Mouse (Mus musculus) fat pad, adult 2 months (tissue): ENCODE data around the gene Eaf2.
"Not testable (repeated sequence)": the region's sequence is repeated elsewhere in the genome, so short reads cannot be mapped to it uniquely, and the experiment has no call there.

Experiments
- DNase-seq: peaks from one replicate; pipeline ENCODE4 v3.0.0-alpha.2; 2011; ENCODE audit warnings: low read depth, low spot score; ENCODE audit errors: extremely low read depth

The Eaf2 gene

DNA sequence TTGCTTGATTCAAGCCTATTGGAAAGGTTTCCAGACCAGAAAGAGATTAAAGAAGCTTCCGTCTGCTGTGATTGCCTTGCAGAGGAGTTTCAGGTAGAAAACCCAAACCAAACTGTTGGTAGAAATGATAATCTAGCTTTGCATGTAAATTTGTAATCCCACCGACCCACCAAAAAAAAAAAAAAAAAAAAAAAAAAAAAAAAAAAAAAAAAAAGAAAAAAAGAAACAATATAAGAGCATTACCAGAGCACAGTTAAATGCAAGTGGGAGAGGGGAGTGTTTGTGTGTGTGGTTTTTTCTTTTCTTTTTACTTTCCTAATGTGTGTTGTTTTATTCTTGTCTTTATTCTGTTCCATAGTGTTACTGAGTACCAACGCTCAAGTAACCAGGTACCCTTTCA is 23.6 kb downstream of the Eaf2 start:
- DNase-seq: no peak

DNA sequence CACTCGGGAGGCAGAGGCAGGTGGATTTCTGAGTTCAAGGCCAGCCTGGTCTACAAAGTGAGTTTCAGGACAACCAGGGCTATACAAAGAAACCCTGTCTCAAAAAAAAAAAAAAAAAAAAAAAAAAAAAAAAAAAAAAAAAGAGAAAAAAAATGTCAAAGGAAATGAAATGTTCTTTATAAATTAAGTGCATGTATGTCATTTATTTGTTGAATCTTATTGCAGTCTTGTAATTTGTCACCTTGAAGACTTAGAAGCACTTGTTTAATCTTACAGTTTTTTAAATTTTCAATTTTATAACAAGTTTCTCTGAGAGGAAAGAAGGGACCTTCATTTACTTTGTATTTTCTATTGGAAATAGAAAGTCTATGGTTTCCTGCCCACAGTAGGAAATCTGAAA is 27.9 kb downstream of the Eaf2 start:
- not testable (repeated sequence) for DNase-seq

DNA sequence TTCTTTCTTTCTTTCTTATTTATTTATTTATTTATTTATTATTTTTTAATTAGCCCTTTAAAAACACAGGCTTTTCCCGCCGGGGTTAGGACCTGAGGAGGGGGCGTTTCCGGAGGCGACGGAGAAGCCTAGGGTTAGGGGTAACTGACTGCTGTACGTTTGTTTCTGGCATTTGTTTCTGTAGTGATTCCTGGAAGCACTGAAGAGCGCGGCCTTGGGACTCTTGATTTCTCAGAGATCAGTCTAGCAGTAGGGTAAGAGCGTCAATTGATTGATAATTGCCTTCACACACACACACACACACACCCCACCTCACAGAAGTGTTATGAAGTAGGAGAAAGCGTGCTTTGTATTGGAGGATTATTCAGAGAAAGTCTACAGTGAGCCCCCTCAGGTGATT is 46.0 kb downstream of the Eaf2 start:
- no peak for DNase-seq

- no peak for DNase-seq
These were observed 46.6 kb downstream of the Eaf2 start, which contains the start of gene Iqcb1 for GRCm38 (mm10) chr16:36828054-36828786. Gene Iqcb1 (plus strand): TSS chr16:36828385.

- DNase-seq: no peak
These were observed 47.2 kb downstream of the Eaf2 start for GRCm38 (mm10) chr16:36827611-36828053.

DNA sequence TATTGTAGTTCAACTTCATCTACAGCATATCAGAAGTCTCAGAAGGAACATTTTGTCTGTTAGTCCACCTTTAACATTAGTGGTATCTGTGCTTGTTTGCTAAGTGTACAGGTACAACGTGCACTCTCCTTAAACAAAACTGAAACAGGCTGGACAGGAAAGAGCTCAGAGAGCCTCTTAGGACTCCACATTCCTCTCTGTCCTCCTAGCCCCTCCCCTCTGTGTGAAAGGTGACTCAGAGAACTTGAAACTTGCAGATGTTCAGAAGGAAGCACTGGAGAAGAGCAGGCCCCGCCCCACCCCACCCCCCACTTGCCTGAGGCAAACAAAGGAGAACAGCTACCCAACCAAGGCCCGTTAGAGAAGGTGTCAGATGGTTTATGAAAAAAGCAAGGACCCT is 53.3 kb downstream of the Eaf2 start:
- no peak for DNase-seq

DNA sequence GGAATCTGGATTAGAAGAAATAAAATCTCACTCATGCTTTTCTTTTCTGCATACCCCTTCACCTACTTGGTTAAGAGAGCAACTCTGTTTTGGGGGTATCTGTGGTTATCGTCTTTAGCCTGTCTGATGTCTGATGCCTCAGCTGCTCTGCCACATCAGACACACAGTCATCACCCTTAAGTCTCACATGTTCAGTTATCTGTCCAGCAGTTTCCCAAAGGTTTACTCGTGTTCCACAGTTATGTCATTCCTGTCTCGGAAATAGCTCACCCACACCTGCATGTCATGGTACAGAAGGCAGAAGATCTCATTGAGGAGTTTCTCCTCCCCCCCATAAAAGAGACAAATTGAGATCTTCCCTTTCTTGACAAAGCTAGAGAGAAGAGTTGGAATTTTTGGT is 54.1 kb downstream of the Eaf2 start:
- DNase-seq: no peak

- no peak for DNase-seq
These were observed 54.8 kb downstream of the Eaf2 start for GRCm38 (mm10) chr16:36820016-36820415.

- no peak for DNase-seq
These were observed 57.4 kb downstream of the Eaf2 start for GRCm38 (mm10) chr16:36817321-36817926.

DNA sequence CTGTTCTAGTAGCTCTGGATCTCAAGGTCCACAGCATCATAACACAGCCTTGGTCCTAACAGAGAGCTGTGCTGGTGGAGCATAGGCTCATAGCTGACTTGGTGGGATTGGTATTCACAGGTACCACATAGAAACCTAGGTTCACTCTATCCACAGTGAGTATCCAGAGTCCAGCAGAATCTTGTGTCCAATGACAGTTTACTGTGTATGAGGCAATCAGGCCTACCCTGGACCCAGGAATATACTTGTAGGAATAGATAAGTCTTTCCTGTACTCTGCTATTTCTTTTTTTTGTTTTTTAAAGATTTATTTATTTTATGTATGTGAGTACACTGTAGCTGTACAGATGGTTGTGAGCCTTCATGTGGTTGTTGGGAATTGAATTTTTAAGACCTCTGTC is 57.9 kb downstream of the Eaf2 start:
- DNase-seq: no peak

DNA sequence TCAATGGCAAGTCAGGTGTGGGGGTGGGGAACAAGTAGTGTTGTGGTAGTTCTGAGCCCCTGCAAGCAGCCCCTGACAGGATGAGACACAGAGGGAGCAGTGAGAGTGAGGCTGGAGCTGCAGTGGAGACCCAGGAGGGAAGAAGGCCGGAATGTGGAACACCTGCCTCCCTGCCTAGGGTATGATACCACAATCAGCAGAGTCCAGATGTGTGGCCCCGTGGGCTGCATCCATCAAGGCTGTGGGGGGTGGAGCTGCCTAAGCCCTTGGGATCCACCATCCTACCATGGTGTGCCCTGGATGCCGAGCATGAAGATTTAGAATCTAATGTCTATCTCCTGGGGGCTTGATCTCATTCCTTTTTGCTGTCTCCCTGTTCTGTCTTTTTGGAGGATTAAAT is 61.1 kb downstream of the Eaf2 start:
- DNase-seq: no peak

GRCm38 (mm10) chr16:36808616-36809015 is 66.2 kb downstream of the Eaf2 start:
- DNase-seq: no peak

GRCm38 (mm10) chr16:36802361-36802760 is 72.4 kb downstream of the Eaf2 start:
- DNase-seq: no peak

DNA sequence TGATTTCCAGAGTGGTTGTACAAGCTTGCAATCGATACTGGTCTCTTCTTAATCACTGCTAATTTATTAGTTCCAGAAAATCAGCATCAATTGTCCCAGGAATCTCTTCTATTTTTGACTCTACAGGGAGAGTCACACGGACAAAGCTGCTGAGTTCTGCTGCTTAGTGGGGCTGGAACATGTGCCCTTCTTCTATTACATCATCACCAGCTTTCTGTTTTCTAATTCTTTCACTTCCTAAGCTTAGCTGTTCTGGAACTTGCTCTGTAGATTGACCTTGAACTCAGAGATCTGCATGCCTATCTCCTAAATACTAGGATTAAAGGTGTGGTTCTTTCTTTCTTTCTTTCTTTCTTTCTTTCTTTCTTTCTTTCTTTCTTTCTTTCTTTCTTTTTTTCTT is 76.5 kb downstream of the Eaf2 start:
- no peak for DNase-seq

DNA sequence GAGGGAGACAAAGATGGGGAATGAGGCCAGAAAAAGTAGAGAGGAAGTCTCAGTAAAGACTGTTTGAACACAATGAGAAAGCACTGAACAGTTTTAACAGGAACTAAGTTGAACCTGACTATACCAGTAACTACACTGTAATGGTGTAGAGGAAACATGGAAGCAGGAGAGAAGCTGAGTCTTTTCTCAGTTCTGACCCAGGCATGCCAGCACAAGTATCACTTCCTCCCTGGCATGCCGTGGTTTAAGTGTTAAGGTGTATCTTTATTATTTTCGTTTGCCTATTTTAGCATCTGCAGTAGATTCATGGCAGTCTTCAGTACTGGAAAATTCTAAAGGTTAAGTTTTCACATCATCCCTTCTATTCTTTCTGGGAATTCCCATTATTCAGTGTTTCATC is 79.8 kb downstream of the Eaf2 start:
- no peak for DNase-seq

GRCm38 (mm10) chr16:36790166-36790565 is 84.6 kb downstream of the Eaf2 start:
- peak; percentile 65 for DNase-seq

GRCm38 (mm10) chr16:36786466-36786865 is 88.3 kb downstream of the Eaf2 start:
- no peak for DNase-seq

GRCm38 (mm10) chr16:36784594-36785313 is 90.0 kb downstream of the Eaf2 start, which contains the start of gene Slc15a2:
Gene Slc15a2 (minus strand): TSS chr16:36784962.
- DNase-seq: no peak

DNA sequence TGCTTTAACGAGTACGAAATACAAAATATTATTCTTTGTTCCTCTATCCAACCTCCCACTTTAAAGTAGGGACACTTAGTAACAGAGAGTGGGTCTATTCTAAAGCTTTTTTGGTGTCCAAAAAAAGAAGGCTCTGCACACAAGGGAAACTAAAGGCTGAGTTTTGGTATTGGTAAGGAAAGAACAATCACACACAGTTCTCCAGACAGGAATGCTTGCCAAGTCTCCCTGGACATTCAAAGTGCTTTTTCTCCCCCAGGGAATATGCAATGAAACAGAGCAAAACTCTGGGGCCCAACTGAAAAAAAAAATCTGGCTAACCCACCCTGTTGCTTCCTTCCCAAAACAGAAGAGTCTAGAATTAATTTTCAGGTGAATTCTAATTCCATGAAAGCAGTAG is 90.7 kb downstream of the Eaf2 start:
- DNase-seq: no peak

DNA sequence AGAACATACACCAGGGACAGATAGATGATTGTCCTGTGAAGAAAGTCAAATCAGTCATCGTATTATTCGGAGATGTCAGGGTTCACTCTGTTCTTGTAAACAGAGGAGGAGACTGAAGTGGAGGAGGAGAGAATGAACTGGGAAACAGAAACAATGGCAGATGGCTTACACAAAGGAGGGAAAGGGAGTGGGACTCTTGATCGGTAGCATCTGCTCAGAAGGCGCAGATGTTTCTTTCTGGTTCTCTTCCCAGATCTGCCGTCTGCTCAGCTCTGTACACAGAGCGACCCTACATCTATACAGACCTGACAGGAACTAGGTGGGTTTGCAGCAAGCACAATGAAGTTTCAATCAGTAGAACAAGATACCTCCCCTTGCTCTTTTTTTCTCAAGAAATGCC is 99.1 kb downstream of the Eaf2 start:
- DNase-seq: no peak

- DNase-seq: no peak
These were observed 101.8 kb downstream of the Eaf2 start for GRCm38 (mm10) chr16:36772996-36773395.

DNA sequence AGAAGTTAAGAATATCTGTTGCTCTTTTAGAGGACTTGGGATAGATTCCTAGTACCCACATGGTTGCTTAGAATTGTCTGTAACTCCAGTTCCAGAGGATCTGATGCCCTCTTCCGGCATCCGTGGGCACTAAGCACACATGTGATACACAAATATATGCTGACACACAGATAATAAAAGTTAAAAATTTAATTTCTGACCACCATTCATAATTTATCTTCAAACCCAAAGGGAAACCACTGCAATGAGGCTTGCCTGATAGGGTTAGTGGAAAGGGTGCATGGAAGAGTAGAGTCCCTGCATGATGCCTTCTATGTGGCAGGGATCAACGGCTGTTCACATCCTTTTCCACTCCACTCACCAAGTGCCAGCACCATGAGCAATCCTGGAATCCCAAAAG is 103.1 kb downstream of the Eaf2 start:
- no peak for DNase-seq
